Mouse (Mus musculus) liver, embryonic 14.5 days (tissue): Measurements from ENCODE around the gene Rfx4. TPM values are rescaled to one million over a fixed set of nuclear protein-coding genes. Genes with fewer than 3 reads are reported as not detected.

Experiments used
- ATAC-seq: fragments of 200-750 bp; cut with Nextera tagmentation; 2 replicates; pipeline ENCODE4 v1.8.0; 2017; ENCODE audit warnings: moderate number of reproducible peaks, mild to moderate bottlenecking, moderate library complexity; ENCODE audit not compliant: insufficient read depth
- DNase-seq, 3 experiments: peaks; one replicate each; pipeline ENCODE4 v3.0.0-alpha.2; 2012 to 2013; ENCODE audit warnings: low read depth in 3 of 3, low spot score in 3 of 3
- H3K27ac ChIP-seq: fragments of 300-500 bp; sonication (generic); 2 replicates; pipeline ENCODE4 v1.5.1; 2014; ENCODE audit warnings: moderate library complexity, mild to moderate bottlenecking, control low read depth, inconsistent platforms
- H3K27me3 ChIP-seq: fragments of 300-500 bp; sonication (generic); 2 replicates; pipeline ENCODE4 v1.6.1; 2014; ENCODE audit warnings: mild to moderate bottlenecking, low read length, moderate library complexity; ENCODE audit not compliant: control insufficient read depth, insufficient read depth
- H3K36me3 ChIP-seq: fragments of 300-500 bp; sonication (generic); replicated peaks from 2 replicates; pipeline ENCODE4 v1.6.1; 2014; ENCODE audit warnings: low read depth; ENCODE audit not compliant: control insufficient read depth, insufficient read depth
- H3K4me1 ChIP-seq, 2 experiments: fragments of 200-500 bp in 1 of 2; fragments of 300-500 bp in 1 of 2; sonication (generic) in 1 of 2; replicated peaks; 2 replicates each; pipeline ENCODE4 v1.6.1; 2012 to 2014; ENCODE audit warnings: antibody characterized with exemption in 1 of 2, inconsistent platforms in 1 of 2, low read length in 1 of 2; ENCODE audit not compliant: control insufficient read depth in 2 of 2, insufficient read depth in 2 of 2
- H3K4me2 ChIP-seq: fragments of 300-500 bp; sonication (generic); 2 replicates; pipeline ENCODE4 v1.6.1; 2014; ENCODE audit warnings: low read depth, mild to moderate bottlenecking, control low read depth, moderate library complexity
- H3K4me3 ChIP-seq, 2 experiments: fragments of 200-500 bp in 1 of 2; fragments of 300-500 bp in 1 of 2; sonication (generic) in 1 of 2; 2 replicates each; pipeline ENCODE4 v1.5.1; 2012 to 2014; ENCODE audit warnings: low read depth in 2 of 2, low read length in 2 of 2, mild to moderate bottlenecking in 2 of 2, control low read depth in 1 of 2, inconsistent platforms in 1 of 2, moderate library complexity in 1 of 2; ENCODE audit not compliant: insufficient read depth in 1 of 2
- H3K9ac ChIP-seq: fragments of 300-500 bp; sonication (generic); replicated peaks from 2 replicates; pipeline ENCODE4 v1.6.1; 2014; ENCODE audit warnings: mild to moderate bottlenecking, control low read depth, moderate library complexity
- H3K9me3 ChIP-seq: fragments of 300-500 bp; sonication (generic); 2 replicates; pipeline ENCODE4 v1.6.1; 2016; ENCODE audit warnings: low read length, mixed read lengths; ENCODE audit not compliant: control insufficient read depth
- CTCF ChIP-seq: IDR thresholded peaks from 2 replicates; pipeline ENCODE4 v1.5.1; 2016; ENCODE audit warnings: antibody characterized with exemption, low read depth, control low read depth
- EP300 ChIP-seq: IDR thresholded peaks from 2 replicates; pipeline ENCODE4 v1.6.1; 2016; ENCODE audit warnings: antibody characterized with exemption, low read depth
- WGBS: fragments of 180-500 bp; shearing (Covaris S2); extraction: QIAGEN DNeasy Blood & Tissue Kit; methylation state at CpG from one replicate; pipeline ENCODE4 v1.1.7; 2014; ENCODE audit not compliant: insufficient replicate concordance; 5-methylcytosine and 5-hydroxymethylcytosine counted together
- polyA plus RNA-seq, 2 experiments: library from polyadenylated mRNA; depleted of rRNA in 1 of 2; stranded (reverse) in 1 of 2; unstranded in 1 of 2; fragments of >200 nt; fragmentation: Nextera tagmentation in 1 of 2; extraction: Ambion mirVana in 1 of 2; gene quantifications; 2 replicates each; pipeline versions ENCODE4 v1.2.1 to v1.2.3; 2012 to 2014

The Rfx4 gene
- polyA plus RNA-seq, 2 experiments: not detected

GRCm38 (mm10) chr10:84846638-84847037 is 90.8 kb downstream of the Rfx4 start:
- Histone ChIP-seq H3K4me3 (no peak overlapping the region), H3K4me1 (no peaks in the 10 kb centered on the region), H3K27ac (no peak overlapping the region), H3K36me3 (no peaks in the 10 kb centered on the region), H3K27me3 (no peaks in the 10 kb centered on the region), H3K9ac (no peak overlapping the region), H3K4me2 (no peak overlapping the region), H3K9me3 (no peaks in the 10 kb centered on the region)
- DNase-seq: no peak
- 57% methylated on average over 5 of the region's 5 CpGs for WGBS
- ATAC-seq: no peak
- TF ChIP-seq CTCF (no peak), EP300 (no peak)

DNA sequence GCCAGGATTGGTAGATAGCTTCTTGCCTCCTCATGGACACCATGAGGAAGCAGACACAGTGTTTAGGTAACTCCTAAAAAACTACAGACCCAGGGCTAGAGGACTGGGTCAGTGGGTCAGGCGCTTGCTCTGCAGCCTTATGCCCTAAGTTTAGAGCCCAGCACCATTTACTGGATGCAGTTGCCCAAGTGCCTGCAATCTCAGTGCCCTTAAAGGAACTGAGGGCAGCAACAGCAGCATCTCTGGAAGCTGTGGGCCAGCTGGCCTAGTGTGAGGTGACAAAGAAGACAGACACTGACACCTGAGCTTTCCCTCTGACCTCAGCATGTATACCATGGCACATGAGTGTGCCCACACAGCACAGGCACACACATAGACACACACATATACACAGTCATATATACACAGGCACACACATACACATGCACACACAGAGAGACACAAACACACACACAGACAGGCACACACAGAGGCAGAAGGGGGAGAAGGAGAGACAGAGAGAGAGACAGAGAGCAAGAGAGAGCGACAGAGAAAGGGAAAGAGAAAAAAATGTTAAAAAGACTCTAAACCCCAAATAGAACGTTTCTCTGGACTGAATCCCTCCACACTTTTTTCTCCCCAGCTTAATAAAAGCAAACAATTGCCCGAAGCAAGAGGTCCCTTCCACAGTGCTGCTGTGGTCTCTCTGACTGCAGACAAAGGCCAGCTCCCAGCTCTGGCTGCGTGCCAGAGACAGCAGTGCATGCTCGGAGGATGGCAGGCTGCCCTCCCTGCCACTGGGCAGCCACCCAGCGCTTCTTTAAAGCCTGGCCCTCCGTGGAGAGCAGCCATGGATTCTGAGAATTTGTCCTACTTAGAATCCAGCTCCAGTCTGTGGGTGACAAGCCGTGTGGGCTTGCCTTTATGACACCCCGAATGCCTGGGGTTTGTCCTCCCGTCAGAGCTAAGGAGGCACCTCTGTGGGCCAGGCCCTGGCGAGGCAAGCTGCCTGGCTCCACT is 96.4 kb downstream of the Rfx4 start:
- H3K27me3 ChIP-seq: no peaks in the 10 kb centered on the region
- H3K4me2 ChIP-seq: no peak overlapping the region
- DNase-seq: no peak
- no peak overlapping the region for H3K4me3 ChIP-seq
- no peak overlapping the region for H3K27ac ChIP-seq
- 56% methylated on average over 12 of the region's 12 CpGs for WGBS
- no peaks in the 10 kb centered on the region for H3K4me1 ChIP-seq
- no peak overlapping the region for H3K9ac ChIP-seq
- no peaks in the 10 kb centered on the region for H3K36me3 ChIP-seq
- no peak for ATAC-seq
- TF ChIP-seq EP300: no peak
- H3K9me3 ChIP-seq: no peaks in the 10 kb centered on the region

- no peak overlapping the region for H3K27ac ChIP-seq
- TF ChIP-seq EP300 (no peak), CTCF (no peak)
- H3K4me1 ChIP-seq: no peaks in the 10 kb centered on the region
- H3K4me3 ChIP-seq: no peak overlapping the region
- DNase-seq (no peak), ATAC-seq (no peak)
- WGBS: 58% methylated on average over 8 of the region's 8 CpGs
- no peaks in the 10 kb centered on the region for H3K9me3 ChIP-seq
- no peak overlapping the region for H3K4me2 ChIP-seq
- no peaks in the 10 kb centered on the region for H3K27me3 ChIP-seq
- no peaks in the 10 kb centered on the region for H3K36me3 ChIP-seq
- H3K9ac ChIP-seq: no peak overlapping the region
Measured at GRCm38 (mm10) chr10:84854059-84854458, 98.2 kb downstream of the Rfx4 start.

GRCm38 (mm10) chr10:84855466-84855865 is 99.6 kb downstream of the Rfx4 start:
- no peak overlapping the region for H3K4me2 ChIP-seq
- no peaks in the 10 kb centered on the region for H3K36me3 ChIP-seq
- 71% methylated on average over 11 of the region's 11 CpGs for WGBS
- H3K4me1 ChIP-seq: no peaks in the 10 kb centered on the region
- no peak overlapping the region for H3K4me3 ChIP-seq
- DNase-seq (no peak), ATAC-seq (no peak)
- no peak for TF ChIP-seq EP300
- TF ChIP-seq CTCF: no peak
- no peak overlapping the region for H3K27ac ChIP-seq
- H3K9ac ChIP-seq: no peak overlapping the region
- H3K9me3 ChIP-seq: no peaks in the 10 kb centered on the region
- H3K27me3 ChIP-seq: no peaks in the 10 kb centered on the region; the same call in 1 of the 2 replicates

- no peak overlapping the region for H3K4me3 ChIP-seq
- TF ChIP-seq EP300 (no peak), CTCF (no peak)
- no peaks in the 10 kb centered on the region for H3K4me1 ChIP-seq
- no peaks in the 10 kb centered on the region for H3K36me3 ChIP-seq
- no peak overlapping the region for H3K27ac ChIP-seq
- no peak overlapping the region for H3K4me2 ChIP-seq
- ATAC-seq (no peak), DNase-seq (no peak)
- H3K9ac ChIP-seq: no peak overlapping the region
- no peaks in the 10 kb centered on the region; the same call in 1 of the 2 replicates for H3K27me3 ChIP-seq
- H3K9me3 ChIP-seq: no peaks in the 10 kb centered on the region
- WGBS: 62% methylated on average over 8 of the region's 8 CpGs
Measured at GRCm38 (mm10) chr10:84858371-84858770, 102.5 kb downstream of the Rfx4 start.
